Mouse (Mus musculus) mesoderm, embryonic 11.5 days (tissue): Measurements from ENCODE around the gene Rab3gap2.
"Not testable (repeated sequence)": the region's sequence is repeated elsewhere in the genome, so short reads cannot be mapped to it uniquely, and the experiment has no call there.

Experiments
- DNase-seq: peaks from one replicate; pipeline ENCODE4 v3.0.0-alpha.2; 2012; ENCODE audit warnings: low read depth, low spot score

Rab3gap2 gene

DNA sequence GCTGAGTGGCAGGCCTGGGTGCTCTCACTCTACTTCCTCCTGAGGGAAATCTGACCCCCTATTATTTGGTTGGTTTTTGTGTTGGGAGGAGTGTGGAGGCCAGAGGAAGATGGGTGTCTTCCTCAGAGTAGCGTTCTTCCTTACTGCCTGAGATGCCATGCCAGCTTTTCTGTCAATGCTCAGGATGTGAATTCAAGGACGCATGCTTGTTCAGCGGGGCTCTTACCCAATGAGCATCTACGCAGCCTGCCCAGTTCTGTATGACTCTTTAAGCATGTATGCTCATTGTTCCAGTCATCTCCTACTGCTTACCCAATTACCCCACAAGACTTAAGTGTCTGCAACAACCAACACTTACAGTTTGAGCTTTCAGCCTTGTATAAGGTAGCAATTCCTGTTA lies 76.7 kb downstream of the Rab3gap2 start:
- DNase-seq = no peak

GRCm38 (mm10) chr1:185282846-185283245 lies 78.9 kb downstream of the Rab3gap2 start:
- no peak for DNase-seq

DNA sequence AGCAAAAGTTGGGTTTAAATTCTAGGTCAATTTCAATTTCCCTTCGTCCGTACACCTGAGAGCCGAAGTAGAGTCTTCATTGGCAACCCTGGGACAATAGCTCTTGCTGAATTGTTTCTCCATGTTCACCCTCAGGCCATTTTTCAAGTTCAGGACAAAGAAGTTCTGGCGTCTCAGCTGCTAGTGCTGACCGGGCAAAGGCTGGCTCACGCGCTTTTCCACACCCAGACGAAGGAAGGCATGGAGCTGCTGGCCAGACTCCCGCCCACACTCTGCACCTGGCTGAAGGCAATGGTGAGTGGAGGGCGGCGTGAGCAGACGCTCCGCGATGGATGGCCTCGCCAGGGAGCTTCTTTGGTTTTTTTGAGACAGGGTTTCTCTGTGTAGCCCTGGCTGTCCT lies 79.3 kb downstream of the Rab3gap2 start:
- no peak for DNase-seq

GRCm38 (mm10) chr1:185284740-185285139 lies 80.8 kb downstream of the Rab3gap2 start:
- DNase-seq = no peak

GRCm38 (mm10) chr1:185285171-185285570 lies 81.3 kb downstream of the Rab3gap2 start:
- no peak for DNase-seq

- DNase-seq = no peak
These were observed 83.1 kb downstream of the Rab3gap2 start for GRCm38 (mm10) chr1:185287066-185287465.

DNA sequence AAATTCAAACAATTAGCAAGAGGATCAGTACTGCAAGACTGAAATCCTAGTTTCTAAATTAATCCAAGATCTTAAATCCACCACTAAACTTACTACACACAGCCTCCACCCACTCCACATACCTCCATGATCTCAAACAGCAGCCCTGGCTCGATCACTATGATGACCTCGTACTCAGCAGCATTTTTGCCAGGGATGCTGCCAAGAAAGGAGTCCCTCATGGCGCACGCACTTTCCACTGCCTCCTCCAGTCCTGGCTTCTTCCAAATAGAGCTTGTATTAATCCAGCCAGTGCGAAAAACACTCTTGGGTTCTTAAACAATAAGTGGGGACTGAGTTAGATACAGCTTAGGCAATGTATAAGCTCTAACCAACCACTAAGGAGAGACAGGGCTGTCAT lies 85.3 kb downstream of the Rab3gap2 start:
- no peak for DNase-seq

DNA sequence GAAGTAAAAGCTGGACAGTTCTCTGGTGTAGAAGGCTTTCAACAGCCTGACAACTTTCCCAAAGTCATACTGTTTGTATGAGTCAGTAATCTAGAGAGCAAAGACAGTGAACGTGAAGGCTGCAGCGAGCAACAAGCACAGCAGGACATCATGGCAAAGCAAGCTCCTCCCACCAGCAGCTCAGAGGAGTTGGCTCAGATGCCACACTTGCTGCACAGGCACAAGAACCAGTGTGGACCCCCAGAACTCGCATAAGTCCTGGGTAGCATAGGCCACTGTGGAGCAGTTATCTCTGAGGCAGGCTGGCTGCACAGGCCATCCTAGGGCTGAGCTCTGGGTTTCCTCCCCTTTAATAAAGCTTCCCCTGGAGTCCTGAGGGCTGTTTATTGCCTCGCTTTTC lies 87.4 kb downstream of the Rab3gap2 start:
- no peak for DNase-seq

- no peak for DNase-seq
These were observed 88.9 kb downstream of the Rab3gap2 start for GRCm38 (mm10) chr1:185292646-185293360.

DNA sequence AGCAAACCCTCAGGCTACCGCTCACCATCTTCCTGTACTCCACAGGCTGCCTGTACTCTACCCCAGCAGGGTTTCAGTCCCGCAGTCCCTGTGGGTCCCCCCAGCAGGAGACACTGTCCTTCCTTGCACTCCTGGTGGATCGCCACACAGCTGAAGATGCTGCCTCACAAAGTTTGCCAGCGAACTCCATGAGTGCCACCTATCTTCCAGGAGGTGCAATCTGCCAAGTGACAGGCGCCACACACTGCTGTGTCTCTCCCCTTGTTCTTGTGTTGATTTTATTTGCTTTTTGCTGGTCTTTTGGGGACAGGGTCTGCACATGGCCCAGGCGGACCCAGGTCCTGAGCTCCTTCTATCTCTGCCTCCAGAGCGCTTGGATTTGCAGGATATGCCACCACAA lies 92.9 kb downstream of the Rab3gap2 start:
- DNase-seq = no peak

- no peak for DNase-seq
These were observed 94.6 kb downstream of the Rab3gap2 start for GRCm38 (mm10) chr1:185298496-185298895.

- no peak for DNase-seq
These were observed 98.9 kb downstream of the Rab3gap2 start for GRCm38 (mm10) chr1:185302816-185303215.

- no peak for DNase-seq
These were observed 102.9 kb downstream of the Rab3gap2 start for GRCm38 (mm10) chr1:185306836-185307235.

DNA sequence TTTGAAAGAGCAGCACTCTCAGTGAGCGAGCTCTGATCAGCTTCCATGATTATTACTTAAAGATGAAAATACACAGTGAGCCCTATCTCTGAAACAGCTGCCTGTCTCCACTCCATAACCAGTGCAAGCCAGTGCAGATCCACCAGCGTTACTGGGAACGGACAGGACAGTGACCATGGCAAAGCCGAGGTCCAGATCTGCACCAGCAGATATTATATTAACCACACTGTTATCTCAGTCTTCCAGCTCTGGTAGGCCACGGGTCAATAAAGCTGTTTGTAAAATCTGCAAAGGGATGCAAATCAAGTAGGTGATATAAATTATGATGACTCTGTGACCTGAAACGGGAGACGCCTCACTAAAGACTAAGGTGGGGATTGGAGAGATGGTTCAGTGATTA lies 103.7 kb downstream of the Rab3gap2 start:
- no peak for DNase-seq

- DNase-seq = no peak
These were observed 104.4 kb downstream of the Rab3gap2 start for GRCm38 (mm10) chr1:185308334-185308733.

- no peak for DNase-seq
These were observed 105.0 kb downstream of the Rab3gap2 start for GRCm38 (mm10) chr1:185308908-185309307.

- DNase-seq = no peak
These were observed 108.0 kb downstream of the Rab3gap2 start for GRCm38 (mm10) chr1:185311949-185312348.

DNA sequence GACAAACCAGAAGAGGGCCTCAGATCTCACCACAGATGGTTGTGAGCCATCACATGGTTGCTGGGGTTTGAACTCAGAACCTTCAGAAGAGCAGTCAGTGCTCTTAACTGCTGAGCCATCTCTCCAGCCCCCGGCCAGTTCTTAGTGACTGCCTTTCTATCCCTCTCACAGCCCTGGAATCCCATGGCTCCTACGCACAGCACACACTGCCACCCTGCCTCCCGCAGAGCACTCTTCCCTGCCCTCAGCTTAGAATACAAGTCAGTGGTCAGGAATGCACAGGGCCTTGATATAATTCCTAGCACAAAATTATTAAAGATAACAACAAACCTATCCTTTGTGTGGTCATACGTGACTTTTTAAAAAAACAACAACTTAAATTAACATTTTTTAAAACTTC lies 110.6 kb downstream of the Rab3gap2 start:
- DNase-seq = no peak

DNA sequence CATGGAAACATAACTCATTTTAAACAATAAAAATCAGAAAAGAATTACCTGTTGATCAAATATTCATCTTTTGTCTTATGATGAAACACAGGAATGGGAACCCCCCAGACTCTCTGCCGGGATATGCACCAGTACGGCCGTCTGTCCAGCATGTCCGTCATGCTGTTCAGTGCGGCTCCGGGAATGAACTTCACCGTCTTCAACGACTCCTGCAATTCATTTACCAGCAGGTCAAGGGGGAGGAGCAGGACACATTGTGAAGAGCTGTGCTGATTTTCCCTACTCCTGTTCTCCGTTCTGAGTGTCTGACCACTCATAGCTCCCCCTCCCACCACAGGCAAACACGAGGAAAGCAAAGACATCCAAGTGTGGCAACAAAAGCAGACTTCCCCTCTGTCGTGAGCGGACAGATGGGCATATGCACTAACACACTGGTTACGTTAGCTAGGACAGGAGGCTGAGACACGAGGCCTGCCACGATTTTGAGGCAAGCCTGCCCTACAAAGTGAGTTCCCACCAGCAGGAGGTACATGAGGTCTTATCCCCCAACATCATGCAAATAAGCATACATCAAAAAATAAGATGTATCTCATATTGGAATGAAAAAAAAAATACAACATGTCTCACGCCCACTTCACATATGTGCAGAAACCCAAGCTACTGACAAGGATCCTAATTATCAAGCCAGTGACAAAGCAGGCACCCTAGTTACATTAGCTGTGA lies 112.1 kb downstream of the Rab3gap2 start:
- no peak for DNase-seq

GRCm38 (mm10) chr1:185327754-185328345 lies 123.9 kb downstream of the Rab3gap2 start:
- DNase-seq = not testable (repeated sequence)

DNA sequence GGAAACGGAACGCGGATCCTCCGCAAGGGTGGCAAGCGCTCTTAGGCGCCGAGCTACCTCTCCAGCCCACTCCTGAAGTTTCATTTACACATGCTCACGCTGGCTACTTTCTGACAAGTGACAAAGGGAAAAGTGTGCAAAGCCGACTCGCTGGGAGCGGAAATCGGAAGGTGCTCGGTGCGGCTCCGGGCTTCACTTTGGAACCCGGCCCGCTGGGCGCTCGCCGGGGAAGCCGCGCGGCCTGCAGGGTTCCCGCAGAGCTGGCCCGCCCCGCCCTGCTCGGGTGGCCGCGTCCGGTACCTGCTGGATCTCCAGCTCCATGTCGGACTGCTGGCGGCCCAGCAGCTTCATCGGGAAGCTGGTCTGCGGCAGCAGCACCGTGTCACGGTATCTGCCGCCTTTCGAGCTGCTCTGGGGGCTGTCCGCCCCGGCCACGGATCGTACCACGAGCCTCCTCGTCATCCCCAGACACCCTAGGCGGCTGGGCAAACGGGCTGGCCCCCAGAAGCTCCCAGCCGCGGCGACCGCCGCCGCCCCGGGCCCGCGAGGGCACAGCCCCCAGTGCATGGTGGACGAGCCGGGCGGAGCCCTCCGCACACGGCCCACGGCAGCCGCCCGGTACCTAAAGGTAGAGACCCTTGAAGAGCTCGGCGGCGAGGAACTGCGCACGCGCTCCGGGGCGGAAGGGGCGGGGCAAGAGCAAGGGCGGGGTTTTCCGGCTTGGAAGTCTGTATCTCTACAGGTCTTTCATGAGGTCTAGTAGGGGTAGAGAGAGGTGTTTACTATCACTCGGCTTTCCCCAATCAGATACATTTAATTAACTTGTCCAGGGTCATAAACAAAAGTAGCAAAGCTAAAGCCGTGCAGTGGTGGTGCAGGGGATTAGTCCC lies 125.0 kb downstream of the Rab3gap2 start, which contains the start of gene Iars2:
Iars2 (minus strand) TSS at position 676 of the 890 bp plus-strand sequence.
- DNase-seq = peak; percentile 87

DNA sequence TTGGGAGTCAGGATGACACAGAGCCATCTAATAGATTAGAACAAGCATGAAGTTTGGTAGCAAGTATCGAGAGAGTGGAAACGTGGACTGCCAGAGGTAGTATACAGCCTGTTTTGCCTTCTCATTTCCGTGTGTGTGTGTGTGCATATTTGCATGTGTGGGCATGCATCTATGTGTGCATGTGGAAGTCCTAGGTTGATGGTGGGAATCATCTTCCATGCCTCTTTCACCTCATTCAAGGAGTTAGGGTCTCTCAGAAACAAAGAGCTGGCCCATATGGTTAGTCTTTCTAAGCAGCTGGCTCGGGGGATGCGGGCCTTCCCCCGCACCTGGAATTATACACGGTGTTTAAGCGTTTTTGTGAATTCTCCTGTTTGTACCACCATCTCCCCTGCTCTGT lies 125.9 kb downstream of the Rab3gap2 start:
- DNase-seq = no peak
